Mouse (Mus musculus) hindbrain, embryonic 15.5 days (tissue): ENCODE results near the gene D1Ertd622e. TPM values are rescaled to one million over a fixed set of nuclear protein-coding genes. Genes with fewer than 3 reads are reported as not detected.

ENCODE experiments used
- ATAC-seq: fragments of 200-750 bp; cut with Nextera tagmentation; 2 replicates; pipeline ENCODE4 v1.8.0; 2017; ENCODE audit warnings: low read depth, moderate number of reproducible peaks, moderate TSS enrichment; ENCODE audit not compliant: low FRiP score
- H3K27ac ChIP-seq: fragments of 300-500 bp; sonication (generic); replicated peaks from 2 replicates; pipeline ENCODE4 v1.5.1; 2015; ENCODE audit warnings: mild to moderate bottlenecking, inconsistent platforms
- H3K27me3 ChIP-seq: fragments of 300-500 bp; sonication (generic); 2 replicates; pipeline ENCODE4 v1.6.1; 2015; ENCODE audit warnings: control low read depth, inconsistent platforms
- H3K36me3 ChIP-seq: fragments of 300-500 bp; sonication (generic); 2 replicates; pipeline ENCODE4 v1.6.1; 2015; ENCODE audit warnings: control low read depth, inconsistent platforms
- H3K4me1 ChIP-seq: fragments of 300-500 bp; sonication (generic); replicated peaks from 2 replicates; pipeline ENCODE4 v1.6.1; 2015; ENCODE audit warnings: control low read depth, inconsistent platforms
- H3K4me2 ChIP-seq: fragments of 300-500 bp; sonication (generic); 2 replicates; pipeline ENCODE4 v1.6.1; 2015; ENCODE audit warnings: moderate library complexity, mild to moderate bottlenecking, inconsistent platforms
- H3K4me3 ChIP-seq: fragments of 300-500 bp; sonication (generic); 2 replicates; pipeline ENCODE4 v1.5.1; 2015; ENCODE audit warnings: mild to moderate bottlenecking, inconsistent platforms
- H3K9ac ChIP-seq: fragments of 300-500 bp; sonication (generic); 2 replicates; pipeline ENCODE4 v1.6.1; 2015; ENCODE audit warnings: inconsistent platforms
- H3K9me3 ChIP-seq: fragments of 300-500 bp; sonication (generic); 2 replicates; pipeline ENCODE4 v1.6.1; 2016; ENCODE audit warnings: control low read depth, inconsistent platforms
- WGBS: fragments of 180-500 bp; shearing (Covaris S2); methylation state at CpG from one replicate; pipeline ENCODE4 v1.1.7; 2015; 5-methylcytosine and 5-hydroxymethylcytosine counted together
- polyA plus RNA-seq: library from polyadenylated mRNA; unstranded; fragments of >200 nt; fragmentation: Nextera tagmentation; extraction: Ambion mirVana; gene quantifications from 2 replicates; pipeline ENCODE4 v1.2.1, GENCODE M21; 2015

D1Ertd622e gene
- polyA plus RNA-seq, 1 experiment from 2014 or later, result 55.6 TPM

GRCm38 (mm10) chr1:97570814-97571213 is 91.1 kb downstream of the D1Ertd622e start:
- H3K9ac ChIP-seq, result no peak overlapping the region
- no peak for ATAC-seq
- 64% methylated on average over 9 of the region's 9 CpGs for WGBS

GRCm38 (mm10) chr1:97567956-97568355 is 93.9 kb downstream of the D1Ertd622e start:
- 89% methylated on average over 4 of the region's 4 CpGs for WGBS

More at GRCm38 (mm10) chr1:97570814-97571213, 91.1 kb downstream of the D1Ertd622e start:
- Histone ChIP-seq H3K9me3 (no peaks in the 10 kb centered on the region), H3K27me3 (no peaks in the 10 kb centered on the region), H3K4me1 (no peaks in the 10 kb centered on the region), H3K36me3 (no peaks in the 10 kb centered on the region), H3K4me3 (no peak overlapping the region), H3K4me2 (no peak overlapping the region), H3K27ac (no peak overlapping the region)

DNA sequence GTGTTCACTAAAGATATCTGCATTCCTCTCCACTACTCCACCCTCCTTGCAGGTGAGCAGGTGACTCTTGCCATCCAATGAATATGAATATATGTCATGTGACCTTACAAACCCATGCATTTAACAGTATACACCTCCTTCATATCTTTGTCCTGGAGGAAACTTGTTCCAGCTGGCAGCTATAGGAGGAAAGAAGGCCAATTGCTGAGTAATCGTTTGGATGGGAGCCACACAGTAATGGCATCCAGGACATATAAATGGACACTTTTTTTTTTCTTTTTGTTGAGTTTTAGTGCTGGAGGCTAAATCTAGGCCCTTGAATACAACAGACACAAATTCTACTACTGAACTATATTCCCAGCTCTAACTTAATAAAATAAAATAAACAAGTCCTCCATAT is 97.2 kb downstream of the D1Ertd622e start:
- Histone ChIP-seq H3K36me3 (no peaks in the 10 kb centered on the region), H3K27me3 (no peaks in the 10 kb centered on the region), H3K9ac (no peak overlapping the region), H3K9me3 (no peaks in the 10 kb centered on the region), H3K4me2 (no peak overlapping the region), H3K4me3 (no peak overlapping the region), H3K4me1 (no peaks in the 10 kb centered on the region), H3K27ac (no peak overlapping the region)
- no peak for ATAC-seq
- WGBS, result 90% methylated on average over 1 of the region's 1 CpGs

More at GRCm38 (mm10) chr1:97567956-97568355, 93.9 kb downstream of the D1Ertd622e start:
- Histone ChIP-seq H3K4me1 (no peaks in the 10 kb centered on the region), H3K27me3 (no peaks in the 10 kb centered on the region), H3K27ac (no peak overlapping the region), H3K9ac (no peak overlapping the region), H3K36me3 (no peaks in the 10 kb centered on the region), H3K4me3 (no peak overlapping the region), H3K4me2 (no peak overlapping the region), H3K9me3 (no peaks in the 10 kb centered on the region)
- no peak for ATAC-seq

- H3K36me3 ChIP-seq, result no peaks in the 10 kb centered on the region
- H3K9me3 ChIP-seq, result no peaks in the 10 kb centered on the region
- H3K4me2 ChIP-seq, result no peak overlapping the region
- ATAC-seq, result no peak
- no peak overlapping the region for H3K27ac ChIP-seq
- H3K9ac ChIP-seq, result no peak overlapping the region
- no peaks in the 10 kb centered on the region for H3K4me1 ChIP-seq
- WGBS, result 94% methylated on average over 3 of the region's 3 CpGs
- no peaks in the 10 kb centered on the region for H3K27me3 ChIP-seq
- no peak overlapping the region for H3K4me3 ChIP-seq
These were observed 99.0 kb downstream of the D1Ertd622e start for GRCm38 (mm10) chr1:97562867-97563266.

Other genes with a start within 250 kb of the D1Ertd622e start
- 14.6 and 15.1 TPM in 2 replicates for gene Gin1, start 108.1 kb upstream of the D1Ertd622e start, polyA plus RNA-seq
- 53.5 and 55.4 TPM in 2 replicates for gene Ppip5k2, start 108.3 kb upstream of the D1Ertd622e start, polyA plus RNA-seq